In genomic region chr11:87358331-87359261, GRCm38 (mm10) we compare ENCODE assay signal across 8 mouse cellular contexts. TPM values are rescaled to one million over a fixed set of nuclear protein-coding genes. Genes with fewer than 3 reads are reported as not detected.
A peak's percentile ranks its signal among the peaks of the same experiment; 100 is the strongest.
DNase-seq lines count a peak whose midpoint lies in the region; ATAC-seq and TF ChIP-seq lines count a peak whose summit lies in the region.

Ppm1e (minus strand) TSS chr11:87359023.

- H3K4me3 ChIP-seq in forebrain, embryonic 12.5 days (replicated peaks), result peak within 1 kb of the TSS; percentile 90
- peak within 1 kb of the TSS; percentile 80 for H3K4me3 ChIP-seq in heart, postnatal 0 days (ENCODE audit: low read depth, low read length)
- H3K4me3 ChIP-seq in liver, embryonic 15.5 days (replicated peaks), result peak within 1 kb of the TSS; percentile 84
- peak within 1 kb of the TSS; percentile 91 for H3K4me3 ChIP-seq in neural tube, embryonic 13.5 days

- H3K4me2 ChIP-seq in forebrain, embryonic 12.5 days, result peak within 1 kb of the TSS; percentile 76
- peak within 1 kb of the TSS; percentile 88 for H3K4me2 ChIP-seq in heart, postnatal 0 days (ENCODE audit: low read depth, low read length)
- H3K4me2 ChIP-seq in liver, embryonic 15.5 days, result peak within 1 kb of the TSS; percentile 94
- H3K4me2 ChIP-seq in neural tube, embryonic 13.5 days, result peak within 1 kb of the TSS; percentile 74

- no peaks in the 10 kb centered on the region for H3K9me3 ChIP-seq in forebrain, embryonic 12.5 days
- no peaks in the 10 kb centered on the region; the same call in 1 of the 2 replicates for H3K9me3 ChIP-seq in heart, postnatal 0 days (replicated peaks; ENCODE audit: control insufficient read depth, low read length)
- no peaks in the 10 kb centered on the region for H3K9me3 ChIP-seq in liver, embryonic 15.5 days (replicated peaks)
- no peaks in the 10 kb centered on the region for H3K9me3 ChIP-seq in neural tube, embryonic 13.5 days

- peak; percentile 96 for ATAC-seq in forebrain, embryonic 12.5 days (ENCODE audit: low FRiP score)
- ATAC-seq in heart, postnatal 0 days (ENCODE audit: insufficient read depth, low read depth), result peak; percentile 95
- peak; percentile 96 for ATAC-seq in liver, embryonic 15.5 days (ENCODE audit: insufficient read depth)
- ATAC-seq in neural tube, embryonic 13.5 days (ENCODE audit: low read depth), result peak; percentile 97

- H3K27ac ChIP-seq in forebrain, embryonic 12.5 days, result peak within 1 kb of the TSS; percentile 85
- 0 out of 2 replicates have a peak within 1 kb of the TSS, but pooled peaks have one; percentile 18 for H3K27ac ChIP-seq in heart, postnatal 0 days (ENCODE audit: low read depth)
- peak within 1 kb of the TSS; percentile 83 for H3K27ac ChIP-seq in liver, embryonic 15.5 days (replicated peaks)
- peak within 1 kb of the TSS; percentile 90 for H3K27ac ChIP-seq in neural tube, embryonic 13.5 days (replicated peaks)

- no peak for TF ChIP-seq CTCF in heart, postnatal 0 days (IDR thresholded peaks at IDR 0.05; ENCODE audit: low read depth)

- peak within 1 kb of the TSS; percentile 95 for H3K9ac ChIP-seq in forebrain, embryonic 12.5 days
- H3K9ac ChIP-seq in heart, postnatal 0 days (replicated peaks; ENCODE audit: low read depth, low read length), result peak within 1 kb of the TSS; percentile 64
- peak within 1 kb of the TSS; percentile 87 for H3K9ac ChIP-seq in liver, embryonic 15.5 days
- H3K9ac ChIP-seq in neural tube, embryonic 13.5 days, result peak within 1 kb of the TSS; percentile 93

- TF ChIP-seq EP300 in heart, postnatal 0 days (IDR thresholded peaks at IDR 0.05; ENCODE audit: low read depth), result no peak

- peak; percentile 60 for DNase-seq in CD4-positive, CD25-positive, alpha-beta regulatory T cell, adult 2 months (ENCODE audit: low read depth, low spot score)
- DNase-seq in c-Kit-positive CD71-positive TER-119-positive erythroid progenitor cells, embryonic 14.5 days (ENCODE audit: low spot score), result peak; percentile 59
- DNase-seq in heart, postnatal 0 days (ENCODE audit: low spot score), result peak; percentile 67
- peak; percentile 53 to 80 for DNase-seq in kidney, postnatal 36 days
- peak; percentile 69 for DNase-seq in telencephalon, adult 2 months (ENCODE audit: low read depth, low spot score)

- peaks cover 14% of the 10 kb centered on the region for H3K4me1 ChIP-seq in forebrain, embryonic 12.5 days
- no peaks in the 10 kb centered on the region for H3K4me1 ChIP-seq in heart, postnatal 0 days (ENCODE audit: control insufficient read depth, insufficient read depth)
- H3K4me1 ChIP-seq in liver, embryonic 15.5 days (replicated peaks), result peaks cover 26% of the 10 kb centered on the region
- H3K4me1 ChIP-seq in neural tube, embryonic 13.5 days (replicated peaks), result peaks cover 14% of the 10 kb centered on the region

- H3K36me3 ChIP-seq in forebrain, embryonic 12.5 days (replicated peaks), result peaks cover 2% of the 10 kb centered on the region; the same call in 1 of the 2 replicates
- no peaks in the 10 kb centered on the region for H3K36me3 ChIP-seq in heart, postnatal 0 days (replicated peaks; ENCODE audit: control insufficient read depth, insufficient read depth, low read length)
- H3K36me3 ChIP-seq in liver, embryonic 15.5 days (replicated peaks), result no peaks in the 10 kb centered on the region
- peaks cover 10% of the 10 kb centered on the region; the same call in 1 of the 2 replicates for H3K36me3 ChIP-seq in neural tube, embryonic 13.5 days

- H3K27me3 ChIP-seq in forebrain, embryonic 12.5 days, result no peaks in the 10 kb centered on the region
- 0 out of 2 replicates have a peak, but pooled peaks cover 4% of the 10 kb centered on the region for H3K27me3 ChIP-seq in heart, postnatal 0 days (ENCODE audit: control insufficient read depth, insufficient read depth, low read length)
- H3K27me3 ChIP-seq in liver, embryonic 15.5 days, result peaks cover 52% of the 10 kb centered on the region
- H3K27me3 ChIP-seq in neural tube, embryonic 13.5 days, result 0 out of 2 replicates have a peak, but pooled peaks cover 9% of the 10 kb centered on the region

- under 1% methylated on average over 104 of the region's 104 CpGs for WGBS in forebrain, embryonic 12.5 days
- under 1% methylated on average over 68 of the region's 104 CpGs for WGBS in heart, postnatal 0 days
- WGBS in liver, embryonic 15.5 days (ENCODE audit: insufficient replicate concordance), result under 1% methylated on average over 102 of the region's 104 CpGs
- under 1% methylated on average over 85 of the region's 104 CpGs for WGBS in neural tube, embryonic 13.5 days

RNA-seq across cellular contexts. Expression of gene Ppm1e, which starts in this region (rescaled TPM):
- polyA plus RNA-seq in forebrain, embryonic 12.5 days (2016; fragmentation: Nextera tagmentation; extraction: Ambion mirVana), result 18.4 and 20.5 TPM in 2 replicates
- 10.3 and 19.9 TPM in 2 replicates for total RNA-seq in heart, postnatal 0 days (2014; rRNA removed; ENCODE audit: low replicate concordance)
- polyA plus RNA-seq in heart, postnatal 0 days (2015; fragmentation: Nextera tagmentation; extraction: Ambion mirVana), result 3.5 and 4.3 TPM in 2 replicates
- polyA plus RNA-seq in liver, embryonic 15.5 days (2015; fragmentation: Nextera tagmentation; extraction: Ambion mirVana), result 1.7 and 2.0 TPM in 2 replicates
- polyA plus RNA-seq in neural tube, embryonic 13.5 days (2015; fragmentation: Nextera tagmentation; extraction: Ambion mirVana), result 22.9 and 24.3 TPM in 2 replicates

Comparison
In these comparisons a context has a peak if more than half of its experiments do, and no peak if none do; other contexts are left out.
1. Peak in every context shown above with its lines: DNase-seq, ATAC-seq, H3K4me3 ChIP-seq and H3K27ac ChIP-seq.
2. H3K27ac ChIP-seq: peak in every context shown above with its lines; median percentile 90 in neural tube, embryonic 13.5 days; 85 in forebrain, embryonic 12.5 days; 83 in liver, embryonic 15.5 days; 18 in heart, postnatal 0 days.